Mouse (Mus musculus): ENCODE measurements around the gene Glyctk. TPM values are rescaled to one million over a fixed set of nuclear protein-coding genes. Genes with fewer than 3 reads are reported as not detected.
A peak's percentile ranks its signal among the peaks of the same experiment; 100 is the strongest.

The Glyctk gene
- polyA plus RNA-seq, 1 experiment from 2014 or later: 1.9 TPM

GRCm38 (mm10) chr9:106126786-106127251 lies 31.1 kb downstream of the Glyctk start:
- Histone ChIP-seq H3K36me3 (no peaks in the 10 kb centered on the region), H3K9me3 (replicated peaks) (no peaks in the 10 kb centered on the region), H3K4me3 (no peak overlapping the region), H3K4me1 (peaks cover 15% of the 10 kb centered on the region), H3K27ac (no peak overlapping the region), H3K27me3 (ENCODE audit: low read depth, poor library complexity, severe bottlenecking) (no peaks in the 10 kb centered on the region)
- DNase-seq (ENCODE audit: low spot score): no peak
- 59% methylated on average over 2 of the region's 2 CpGs for WGBS

GRCm38 (mm10) chr9:106123599-106123998 lies 34.3 kb downstream of the Glyctk start:
- H3K9me3 ChIP-seq (replicated peaks): no peaks in the 10 kb centered on the region
- no peaks in the 10 kb centered on the region for H3K36me3 ChIP-seq
- 52% methylated on average over 4 of the region's 4 CpGs for WGBS
- H3K27me3 ChIP-seq (ENCODE audit: low read depth, poor library complexity, severe bottlenecking): no peaks in the 10 kb centered on the region
- peak; percentile 43 for DNase-seq (ENCODE audit: low spot score)
- no peak overlapping the region for H3K4me3 ChIP-seq
- no peak overlapping the region for H3K27ac ChIP-seq
- peaks cover 16% of the 10 kb centered on the region for H3K4me1 ChIP-seq

- H3K27ac ChIP-seq: no peak overlapping the region
- no peak for DNase-seq (ENCODE audit: low spot score)
- 82% methylated on average over 9 of the region's 9 CpGs for WGBS
- H3K36me3 ChIP-seq: no peaks in the 10 kb centered on the region
- H3K4me1 ChIP-seq: peaks cover 17% of the 10 kb centered on the region
- no peaks in the 10 kb centered on the region for H3K27me3 ChIP-seq (ENCODE audit: low read depth, poor library complexity, severe bottlenecking)
- no peak overlapping the region for H3K4me3 ChIP-seq
- H3K9me3 ChIP-seq (replicated peaks): no peaks in the 10 kb centered on the region
Observed at GRCm38 (mm10) chr9:106119075-106119474, 38.9 kb downstream of the Glyctk start.

- Histone ChIP-seq H3K4me1 (peaks cover 12% of the 10 kb centered on the region), H3K9me3 (replicated peaks) (no peaks in the 10 kb centered on the region), H3K27ac (no peak overlapping the region), H3K4me3 (no peak overlapping the region), H3K27me3 (ENCODE audit: low read depth, poor library complexity, severe bottlenecking) (no peaks in the 10 kb centered on the region), H3K36me3 (no peaks in the 10 kb centered on the region)
- no peak for DNase-seq (ENCODE audit: low spot score)
- WGBS: 36% methylated on average over 13 of the region's 13 CpGs
Observed at GRCm38 (mm10) chr9:106115801-106116424, 42.0 kb downstream of the Glyctk start.

- WGBS: 40% methylated on average over 10 of the region's 10 CpGs
- Histone ChIP-seq H3K4me1 (peaks cover 12% of the 10 kb centered on the region), H3K27me3 (ENCODE audit: low read depth, poor library complexity, severe bottlenecking) (no peaks in the 10 kb centered on the region), H3K36me3 (no peaks in the 10 kb centered on the region), H3K9me3 (replicated peaks) (no peaks in the 10 kb centered on the region), H3K4me3 (no peak overlapping the region), H3K27ac (no peak overlapping the region)
- DNase-seq (ENCODE audit: low spot score): peak; percentile 84
Observed at GRCm38 (mm10) chr9:106112770-106113423, 45.0 kb downstream of the Glyctk start.

- Histone ChIP-seq H3K9me3 (replicated peaks) (no peaks in the 10 kb centered on the region), H3K27me3 (ENCODE audit: low read depth, poor library complexity, severe bottlenecking) (no peaks in the 10 kb centered on the region), H3K4me3 (no peak overlapping the region), H3K36me3 (no peaks in the 10 kb centered on the region), H3K27ac (no peak overlapping the region), H3K4me1 (no peaks in the 10 kb centered on the region)
- no peak for DNase-seq (ENCODE audit: low spot score)
- WGBS: 78% methylated on average over 9 of the region's 9 CpGs
Observed at GRCm38 (mm10) chr9:106106241-106106640, 51.7 kb downstream of the Glyctk start.

GRCm38 (mm10) chr9:106104401-106104800 lies 53.5 kb downstream of the Glyctk start:
- Histone ChIP-seq H3K27ac (no peak overlapping the region), H3K36me3 (no peaks in the 10 kb centered on the region), H3K9me3 (replicated peaks) (no peaks in the 10 kb centered on the region), H3K27me3 (ENCODE audit: low read depth, poor library complexity, severe bottlenecking) (no peaks in the 10 kb centered on the region), H3K4me3 (no peak overlapping the region), H3K4me1 (peaks cover 3% of the 10 kb centered on the region; the same call in 1 of the 2 replicates)
- 86% methylated on average over 7 of the region's 7 CpGs for WGBS
- no peak for DNase-seq (ENCODE audit: low spot score)

MicroRNA genes within 50 kb of the gene (microRNA counts, 519-probe panel; counts per million panel counts)
- 5,451 counts per million, percentile 90 among the panel's probes with 10 or more counts for microRNA mmu-let-7g

Small RNAs within 50 kb of the gene (microRNA-seq; reads per million reads assigned to microRNA genes)
- 3.5 reads per million, percentile 4 among the genes with 10 or more reads in this experiment for gene Mir135a-1
- 3,401 reads per million, percentile 87 among the genes with 10 or more reads in this experiment for gene Mirlet7g

Other genes with a start within 250 kb of the Glyctk start
- 0.10 TPM in 1 of 2 replicates, not detected in the other for gene Col6a5, start 197.5 kb downstream of the Glyctk start, polyA plus RNA-seq (2016; fragmentation: Nextera tagmentation; extraction: Ambion mirVana)
- gene Col6a4, start 61.4 kb downstream of the Glyctk start, polyA plus RNA-seq (2016; fragmentation: Nextera tagmentation; extraction: Ambion mirVana): 0.09 TPM in 1 of 2 replicates, not detected in the other
- 26.2 and 28.8 TPM in 2 replicates for gene Wdr82, start 12.8 kb upstream of the Glyctk start, polyA plus RNA-seq (2016; fragmentation: Nextera tagmentation; extraction: Ambion mirVana)
- gene Ppm1m, start 41.6 kb upstream of the Glyctk start, polyA plus RNA-seq (2016; fragmentation: Nextera tagmentation; extraction: Ambion mirVana): 53.1 and 57.5 TPM in 2 replicates
- gene Twf2, start 45.0 kb upstream of the Glyctk start, polyA plus RNA-seq (2016; fragmentation: Nextera tagmentation; extraction: Ambion mirVana): 75.1 and 76.6 TPM in 2 replicates
- not detected in 2 replicates for gene Tlr9, start 64.5 kb upstream of the Glyctk start, polyA plus RNA-seq (2016; fragmentation: Nextera tagmentation; extraction: Ambion mirVana)
- gene Alas1, start 90.5 kb upstream of the Glyctk start, polyA plus RNA-seq (2016; fragmentation: Nextera tagmentation; extraction: Ambion mirVana): 62.8 and 77.9 TPM in 2 replicates
- gene Poc1a, start 122.9 kb upstream of the Glyctk start, polyA plus RNA-seq (2016; fragmentation: Nextera tagmentation; extraction: Ambion mirVana): 42.9 and 43.9 TPM in 2 replicates
- gene Dusp7, start 210.5 kb upstream of the Glyctk start, polyA plus RNA-seq (2016; fragmentation: Nextera tagmentation; extraction: Ambion mirVana): 43.1 and 44.9 TPM in 2 replicates